Mouse (Mus musculus): Measurements from ENCODE around the gene Pigk.

DNA sequence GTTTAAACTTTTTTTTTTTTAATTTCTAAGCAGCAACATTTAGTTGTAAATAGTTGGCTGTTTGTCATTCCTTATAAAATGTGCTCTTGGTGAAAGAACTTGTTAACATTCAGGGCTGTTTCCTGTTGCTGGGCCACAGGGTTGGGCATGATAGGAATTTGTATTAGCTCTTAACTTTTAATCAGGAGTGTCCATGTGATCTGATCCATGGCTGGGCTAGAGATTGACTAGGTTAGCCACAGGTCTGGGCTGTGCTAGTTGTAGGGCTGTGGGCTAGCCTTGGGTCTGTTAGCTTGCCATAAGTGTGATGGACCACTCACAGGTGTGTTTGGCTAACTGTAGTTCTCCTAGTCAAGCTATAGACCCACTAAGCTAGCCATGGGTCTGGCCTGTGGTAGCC lies 130.0 kb downstream of the Pigk start:
- TF ChIP-seq CTCF (IDR thresholded peaks at IDR 0.05; ENCODE audit: low read depth, low read length) (no peak), POLR2AphosphoS5 (IDR thresholded peaks at IDR 0.05; ENCODE audit: insufficient replicate concordance, low read depth, low read length) (no peak), GATA1 (IDR thresholded peaks at IDR 0.05; ENCODE audit: borderline replicate concordance, low read length) (no peak), GATA2 (IDR thresholded peaks at IDR 0.05; ENCODE audit: borderline replicate concordance, low read depth, low read length) (no peak)

All from G1E (cell line).